Mouse (Mus musculus): ENCODE data around the gene Plekhb1.

Plekhb1 gene

GRCm38 (mm10) chr7:100662231-100662630 is at the start of gene Plekhb1:
Plekhb1 (minus strand) TSS chr7:100662414.
- no peak for DNase-seq (ENCODE audit: low spot score)

- DNase-seq (ENCODE audit: low spot score), result no peak
These were observed 44.8 kb upstream of the Plekhb1 start for GRCm38 (mm10) chr7:100706883-100707480.

GRCm38 (mm10) chr7:100706143-100706841 is 44.1 kb upstream of the Plekhb1 start, which contains the start of gene Fam168a:
Fam168a (plus strand) TSS chr7:100706635.
- peak; percentile 96 for DNase-seq (ENCODE audit: low spot score)

GRCm38 (mm10) chr7:100699771-100700770 is 37.9 kb upstream of the Plekhb1 start:
- DNase-seq (ENCODE audit: low spot score), result peak; percentile 30

GRCm38 (mm10) chr7:100693199-100693598 is 31.0 kb upstream of the Plekhb1 start:
- no peak for DNase-seq (ENCODE audit: low spot score)

- DNase-seq (ENCODE audit: low spot score), result no peak
These were observed 26.3 kb upstream of the Plekhb1 start for GRCm38 (mm10) chr7:100688471-100688870.

GRCm38 (mm10) chr7:100685061-100686030 is 23.1 kb upstream of the Plekhb1 start:
- DNase-seq (ENCODE audit: low spot score), result peak; percentile 92

- peak; percentile 84 for DNase-seq (ENCODE audit: low spot score)
These were observed 22.3 kb upstream of the Plekhb1 start for GRCm38 (mm10) chr7:100684538-100684937.

- DNase-seq (ENCODE audit: low spot score), result no peak
These were observed 21.9 kb upstream of the Plekhb1 start for GRCm38 (mm10) chr7:100684081-100684480.

GRCm38 (mm10) chr7:100683241-100683640 is 21.0 kb upstream of the Plekhb1 start:
- DNase-seq (ENCODE audit: low spot score), result no peak

- no peak for DNase-seq (ENCODE audit: low spot score)
These were observed 18.9 kb upstream of the Plekhb1 start for GRCm38 (mm10) chr7:100681132-100681531.

GRCm38 (mm10) chr7:100678948-100679880 is 17.0 kb upstream of the Plekhb1 start:
- DNase-seq (ENCODE audit: low spot score), result no peak

GRCm38 (mm10) chr7:100678052-100678451 is 15.8 kb upstream of the Plekhb1 start:
- no peak for DNase-seq (ENCODE audit: low spot score)

GRCm38 (mm10) chr7:100674941-100675340 is 12.7 kb upstream of the Plekhb1 start:
- DNase-seq (ENCODE audit: low spot score), result no peak

GRCm38 (mm10) chr7:100673452-100673851 is 11.2 kb upstream of the Plekhb1 start:
- DNase-seq (ENCODE audit: low spot score), result no peak

- no peak for DNase-seq (ENCODE audit: low spot score)
These were observed 8.4 kb upstream of the Plekhb1 start for GRCm38 (mm10) chr7:100670646-100671045.

GRCm38 (mm10) chr7:100663729-100664304 is 1.6 kb upstream of the Plekhb1 start:
- DNase-seq (ENCODE audit: low spot score), result no peak

GRCm38 (mm10) chr7:100663190-100663589 is 976 bp upstream of the Plekhb1 start:
- peak; percentile 98 for DNase-seq (ENCODE audit: low spot score)

- DNase-seq (ENCODE audit: low spot score), result no peak
These were observed 950 bp downstream of the Plekhb1 start for GRCm38 (mm10) chr7:100661264-100661663.

Data from embryo, embryonic 10 days (tissue).